Mouse (Mus musculus): ENCODE measurements around the gene Ppp3r2.

Ppp3r2 gene

DNA sequence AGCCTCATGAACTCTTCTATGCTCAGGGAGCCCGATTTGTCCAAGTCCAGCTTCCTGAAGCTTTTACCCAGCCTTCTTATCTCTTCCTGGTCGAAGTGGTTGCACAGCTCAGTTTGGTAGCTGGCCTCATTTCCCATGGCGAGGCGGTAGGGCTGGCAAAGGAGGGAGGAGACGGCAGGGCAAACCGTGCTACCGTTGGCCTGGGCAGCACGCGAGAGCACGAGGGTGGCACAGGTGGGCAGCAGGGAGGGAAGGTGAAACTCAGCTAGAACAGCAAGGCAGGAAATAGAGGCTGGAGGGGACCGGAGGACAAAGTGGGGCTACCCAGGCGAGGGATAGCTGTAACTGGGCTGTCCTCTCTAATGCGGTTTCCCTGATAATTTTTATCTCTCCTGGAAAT lies at the start of gene Ppp3r2:
Gene Ppp3r2 (minus strand): TSS at position 213 of the 400 bp plus-strand sequence.
- in situ Hi-C loops (cut with MboI) = no loop called here

DNA sequence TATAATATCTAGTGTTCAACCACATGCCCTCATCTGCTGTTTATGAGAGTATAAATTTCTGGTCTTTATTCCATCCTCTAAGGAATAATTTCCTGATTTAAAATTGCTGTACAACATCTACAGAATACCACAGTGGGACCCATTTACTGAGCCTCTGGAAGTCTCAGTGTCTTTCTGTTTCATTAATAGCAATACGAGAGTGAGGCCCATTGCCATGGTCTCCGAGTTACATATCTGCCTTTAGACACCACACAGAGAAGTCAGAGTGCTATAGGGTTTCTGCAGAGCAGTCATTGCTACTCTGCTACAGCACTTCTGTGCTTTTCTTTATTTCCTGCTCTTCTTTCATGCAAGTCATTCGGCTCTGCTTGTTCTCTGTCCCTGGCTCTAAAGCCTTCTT lies 47.5 kb upstream of the Ppp3r2 start:
- in situ Hi-C loops (cut with MboI) = no loop called here

DNA sequence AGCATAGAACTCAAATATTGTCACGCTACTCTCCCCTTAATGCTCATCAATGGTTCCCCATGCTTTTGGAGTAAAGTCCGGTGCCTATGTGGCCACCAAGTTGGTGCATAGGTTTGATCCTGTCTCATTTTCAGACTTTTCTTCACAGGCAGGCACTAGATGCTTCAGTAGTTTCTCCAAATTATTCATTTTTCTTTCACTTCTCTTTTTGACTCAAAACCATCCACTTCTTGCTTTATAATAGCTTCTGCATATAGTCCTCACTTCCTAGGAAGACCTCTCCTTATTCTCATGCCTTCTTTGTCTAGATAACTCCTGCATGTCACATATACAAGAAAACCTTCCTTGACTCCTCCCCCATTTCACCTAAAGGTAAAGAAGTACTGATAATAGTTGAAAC lies 42.1 kb upstream of the Ppp3r2 start:
- in situ Hi-C loops (cut with MboI) = no loop called here

DNA sequence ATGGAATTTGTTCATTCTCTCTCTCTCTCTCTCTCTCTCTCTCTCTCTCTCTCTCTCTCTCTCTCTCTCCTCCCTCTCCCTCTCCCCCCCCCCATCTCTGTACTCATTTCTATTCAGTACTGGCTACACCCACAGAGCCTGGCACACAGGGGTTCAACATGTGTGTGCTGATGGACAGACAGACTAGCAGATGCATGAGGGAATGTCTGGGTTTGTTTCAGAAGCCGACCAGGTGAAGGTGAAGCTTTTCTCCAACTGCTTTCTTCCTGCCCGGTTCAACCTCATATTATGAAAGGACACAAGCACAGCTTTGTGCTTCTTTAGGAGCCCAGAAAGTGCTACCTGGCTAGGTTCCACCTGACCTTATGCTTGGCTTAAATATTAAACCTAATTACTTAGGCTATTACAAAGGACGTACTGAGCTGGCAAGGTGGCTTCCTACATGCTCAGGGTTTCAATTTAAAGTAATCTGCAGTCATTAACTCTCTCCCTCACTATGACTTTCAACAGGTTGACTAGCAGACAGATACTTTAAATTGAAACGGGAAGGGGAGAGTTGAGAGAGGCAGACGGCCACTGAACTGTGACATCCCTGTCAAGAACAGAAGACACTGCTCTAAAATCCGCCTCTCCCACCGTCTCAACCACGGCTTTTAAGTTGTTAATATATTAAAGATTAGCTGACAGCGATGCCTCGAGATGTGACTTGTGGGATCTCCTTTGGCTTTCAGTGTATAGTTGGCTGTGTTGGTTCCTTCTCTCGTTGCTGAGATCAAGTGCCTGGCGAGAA lies 9.8 kb upstream of the Ppp3r2 start:
- in situ Hi-C loops (cut with MboI) = no loop called here

DNA sequence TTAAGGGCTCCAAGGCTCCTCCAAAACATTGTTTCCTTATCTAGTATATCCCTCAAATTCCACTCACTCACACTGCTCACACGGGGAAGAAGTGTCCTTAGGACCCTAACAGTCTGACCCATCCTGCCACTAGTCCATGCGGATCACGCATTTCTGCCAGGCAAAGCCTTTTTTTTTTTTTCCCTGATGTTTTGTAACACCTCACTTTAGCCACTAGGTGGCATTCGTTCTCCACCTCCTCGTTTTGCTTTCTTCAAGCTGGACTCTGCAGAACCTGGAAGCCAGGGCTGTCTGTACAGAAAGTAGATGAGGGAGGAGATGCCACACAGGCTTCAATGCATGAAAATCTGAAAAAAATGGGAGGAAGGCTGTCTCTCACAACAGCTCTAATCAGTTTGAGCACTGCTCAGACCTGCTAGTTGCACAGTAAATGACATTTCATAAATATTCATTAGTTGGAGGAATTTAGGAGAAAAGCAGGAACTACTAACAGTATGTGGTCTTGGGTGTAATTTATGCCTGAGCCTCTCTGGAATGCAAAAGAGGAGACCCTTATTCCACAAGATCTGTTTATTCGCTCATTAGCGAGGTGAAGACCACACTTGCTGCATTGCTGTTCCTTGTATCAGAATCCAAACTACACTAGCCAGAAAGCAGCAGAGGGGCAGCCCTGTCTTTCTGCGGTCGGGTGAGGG lies 6.9 kb upstream of the Ppp3r2 start:
- in situ Hi-C loops (cut with MboI) = no loop called here

DNA sequence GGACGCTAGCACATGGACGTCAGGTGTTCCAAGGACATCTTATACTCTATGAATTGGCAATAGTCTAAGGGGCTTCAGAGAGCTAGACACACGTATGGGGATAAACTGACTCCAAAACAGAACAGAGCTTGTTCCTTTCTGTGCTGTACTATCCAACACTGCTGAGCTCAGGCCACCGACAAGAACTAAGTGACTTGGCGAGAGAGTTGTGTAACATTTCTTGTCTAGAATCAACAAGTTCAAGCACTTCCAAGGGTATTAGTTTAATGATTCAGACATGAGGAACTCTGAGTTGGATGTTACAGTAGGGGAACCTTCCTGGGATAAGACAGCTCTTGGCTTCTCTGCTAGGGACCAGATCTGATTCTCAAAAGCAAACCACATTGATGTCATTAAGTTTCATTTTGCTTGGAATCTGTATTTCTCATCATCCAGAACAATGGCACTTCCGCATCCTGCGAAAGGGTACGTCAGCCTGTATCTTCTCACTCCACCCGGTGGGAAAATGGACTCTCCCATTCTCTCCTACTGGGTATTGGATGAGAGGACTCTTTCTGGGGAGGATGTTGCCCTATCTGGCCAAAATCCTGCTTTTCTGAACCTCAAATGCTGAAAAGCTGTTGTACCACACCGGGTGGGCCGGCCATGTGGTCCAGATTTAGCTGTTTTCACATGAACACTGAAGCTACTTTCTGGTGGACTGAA lies 1.5 kb downstream of the Ppp3r2 start:
- in situ Hi-C loops (cut with MboI) = no loop called here

DNA sequence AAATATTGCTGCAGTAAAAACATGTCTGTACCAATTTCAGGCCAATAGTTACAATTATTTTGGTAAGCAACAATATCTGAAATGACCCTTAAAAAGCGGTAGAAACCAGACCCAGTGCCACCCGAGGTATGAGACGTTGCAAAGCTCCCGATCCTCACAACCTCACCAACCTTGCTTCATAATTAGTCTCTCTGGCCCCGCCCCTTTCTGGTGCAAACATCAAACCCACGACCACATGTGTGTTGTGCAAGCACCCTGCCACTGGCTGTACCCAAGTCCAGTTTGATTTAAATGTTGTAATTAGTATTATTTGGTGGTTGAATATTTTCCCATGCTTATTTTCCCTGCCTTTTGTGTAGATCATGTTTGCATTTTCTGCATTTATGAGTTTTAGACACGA lies 5.0 kb downstream of the Ppp3r2 start:
- in situ Hi-C loops (cut with MboI) = no loop called here

DNA sequence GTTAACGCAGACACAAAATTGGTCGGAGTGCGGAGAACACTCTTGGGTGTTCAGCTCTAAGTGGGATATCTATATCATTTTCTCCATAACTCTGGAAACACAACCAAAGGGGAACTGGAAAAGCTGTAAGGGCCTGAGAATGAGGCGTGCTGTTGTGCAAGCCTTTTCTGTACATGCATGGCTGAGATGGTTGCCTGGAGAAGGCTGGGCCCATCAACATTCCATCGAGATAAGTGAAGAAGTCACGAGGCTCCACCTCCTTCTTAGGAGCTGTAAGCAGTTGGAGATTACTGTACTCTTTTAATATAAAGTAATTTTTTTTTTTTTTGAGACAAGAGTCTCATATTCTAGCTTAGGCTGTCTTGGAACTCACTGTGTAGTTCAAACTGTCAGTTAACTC lies 5.8 kb downstream of the Ppp3r2 start:
- in situ Hi-C loops (cut with MboI) = no loop called here

DNA sequence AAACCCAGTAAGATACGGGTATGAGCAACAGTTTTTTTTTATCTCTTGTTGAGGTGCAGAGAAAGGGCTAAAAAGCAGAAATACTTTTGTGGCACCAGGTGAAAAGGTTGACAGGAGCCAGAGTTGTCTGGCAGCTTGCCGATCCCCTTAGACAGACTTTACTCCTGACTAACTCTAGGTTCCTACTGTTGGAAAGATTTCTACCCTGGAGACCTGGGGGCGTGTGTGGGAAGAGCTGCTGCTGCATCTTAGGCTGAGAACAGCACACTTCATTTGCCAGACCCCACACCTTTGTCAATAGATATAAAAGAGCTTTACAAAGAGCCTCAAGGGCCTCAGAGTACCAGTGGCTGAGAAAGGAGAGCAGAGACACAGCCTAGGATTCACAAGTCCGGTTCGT lies 17.0 kb downstream of the Ppp3r2 start:
- in situ Hi-C loops (cut with MboI) = no loop called here

DNA sequence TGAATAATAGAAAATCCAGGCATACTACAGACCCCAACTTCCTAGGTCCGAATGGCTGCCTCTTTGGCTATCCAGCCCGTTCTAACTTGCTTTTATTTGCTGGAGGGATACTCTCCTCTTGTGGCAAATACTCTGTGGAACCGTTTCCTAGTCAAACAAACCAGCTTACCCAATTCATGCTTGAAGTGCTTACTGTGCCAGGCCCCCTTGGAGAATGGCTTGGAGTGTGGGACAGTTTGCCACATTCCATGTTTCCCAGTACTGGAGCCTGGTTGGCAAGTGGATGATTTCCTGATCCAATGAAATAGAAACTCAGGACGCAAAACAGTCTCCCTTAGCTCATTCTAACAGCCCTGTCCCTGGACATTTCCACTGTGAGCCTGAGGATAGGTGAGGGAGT lies 19.6 kb downstream of the Ppp3r2 start:
- in situ Hi-C loops (cut with MboI) = no loop called here

DNA sequence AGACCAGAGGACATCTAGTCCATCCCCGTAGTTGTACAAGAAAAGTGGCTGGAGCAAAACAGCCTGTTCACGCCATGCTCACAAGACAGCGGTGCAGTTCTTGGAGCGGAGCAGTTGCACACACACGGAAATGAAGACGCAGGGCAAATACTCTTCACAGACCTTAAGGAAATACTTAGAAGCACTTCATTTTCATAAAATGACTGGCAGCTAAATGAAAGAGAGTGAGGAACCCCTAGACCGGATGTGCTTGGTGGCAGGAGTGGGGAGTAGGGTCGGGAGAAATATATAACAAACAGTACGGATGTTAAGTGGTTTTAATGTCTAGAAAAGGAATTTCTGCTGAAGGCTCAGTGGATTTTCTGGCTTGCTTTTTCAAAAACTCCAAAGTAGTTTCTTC lies 20.2 kb downstream of the Ppp3r2 start:
- in situ Hi-C loops (cut with MboI) = no loop called here

DNA sequence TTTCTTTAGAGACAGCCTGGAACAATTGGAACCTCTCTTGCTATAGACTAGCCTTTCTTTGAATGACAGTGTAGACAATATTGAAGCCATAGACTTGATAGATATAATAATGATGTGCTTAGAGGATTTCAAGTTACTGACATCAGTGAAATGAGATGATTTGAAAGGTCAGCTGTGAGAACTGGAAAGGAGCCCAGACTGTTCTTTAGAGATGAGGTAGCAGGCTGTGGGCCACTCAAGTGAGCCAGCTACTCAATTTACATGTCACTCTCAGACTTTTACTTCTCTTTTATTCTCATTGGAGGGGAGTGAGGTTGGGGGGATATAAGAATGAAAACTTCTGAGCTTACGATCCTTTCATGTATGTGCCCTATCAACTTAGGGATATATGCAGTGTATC lies 22.4 kb downstream of the Ppp3r2 start:
- in situ Hi-C loops (cut with MboI) = no loop called here

DNA sequence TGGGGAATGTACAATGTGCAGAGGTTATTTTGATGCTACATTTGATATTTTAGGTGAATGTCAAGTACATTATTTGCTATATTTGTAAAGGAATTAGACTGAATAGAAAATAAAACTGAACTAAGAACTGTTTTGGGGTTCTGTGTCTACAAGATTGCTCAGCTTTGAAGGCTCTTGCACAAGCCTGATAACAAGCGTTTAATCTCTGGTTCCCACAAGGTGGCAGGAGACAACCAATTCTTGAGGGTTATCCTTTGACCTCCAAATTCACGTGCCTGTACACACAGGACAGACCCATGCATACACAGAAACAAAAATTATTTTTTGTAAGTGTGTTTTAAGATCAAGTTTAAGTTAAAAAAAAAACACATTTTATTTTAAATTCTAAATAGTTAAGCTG lies 41.9 kb downstream of the Ppp3r2 start:
- in situ Hi-C loops (cut with MboI) = loop anchor here (10.0 kb wide), 1 partner anchor 115 kb away; the partner anchor contains the start of genes Mrpl50 and Zfp189

DNA sequence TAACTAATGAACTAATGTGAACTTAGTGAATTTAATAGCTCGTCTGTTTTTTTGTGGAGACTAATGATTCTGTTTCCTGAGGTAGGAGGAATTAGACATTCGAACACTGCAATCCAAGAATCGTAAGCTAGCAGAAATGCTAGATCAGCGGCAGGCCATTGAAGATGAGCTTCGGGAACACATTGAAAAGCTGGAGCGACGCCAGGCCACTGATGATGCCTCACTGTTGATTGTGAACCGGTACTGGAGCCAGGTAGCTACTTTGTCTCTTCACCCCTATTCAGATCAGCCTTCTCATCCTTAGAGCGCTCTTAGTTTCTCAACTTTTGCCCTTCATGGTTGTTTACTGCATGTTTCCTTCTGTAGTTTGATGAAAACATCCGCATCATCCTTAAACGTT lies 44.0 kb downstream of the Ppp3r2 start:
- in situ Hi-C loops (cut with MboI) = loop anchor here (10.0 kb wide), 1 partner anchor 113 kb away; the partner anchor contains the start of genes Mrpl50 and Zfp189

DNA sequence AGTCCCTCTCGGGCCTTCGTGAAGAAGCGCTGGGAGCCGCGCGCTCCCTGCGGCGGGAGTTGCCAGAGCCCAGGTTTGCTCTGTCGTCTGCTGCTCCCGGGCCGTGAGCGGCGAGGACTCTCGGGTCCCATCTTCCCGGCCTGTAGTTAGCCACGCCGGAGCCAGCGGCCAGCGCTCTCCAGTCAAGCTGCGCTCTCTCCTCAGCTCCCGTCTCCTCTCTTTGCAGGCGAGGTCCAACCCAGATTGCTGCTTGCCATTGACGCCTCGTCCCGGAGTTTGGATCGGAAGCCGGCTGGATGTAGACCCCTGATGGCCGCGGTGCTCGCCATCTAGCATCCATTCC lies 49.7 kb downstream of the Ppp3r2 start:
- in situ Hi-C loops (cut with MboI) = loop anchor here (10.0 kb wide), 1 partner anchor 107 kb away; the partner anchor contains the start of genes Mrpl50 and Zfp189

DNA sequence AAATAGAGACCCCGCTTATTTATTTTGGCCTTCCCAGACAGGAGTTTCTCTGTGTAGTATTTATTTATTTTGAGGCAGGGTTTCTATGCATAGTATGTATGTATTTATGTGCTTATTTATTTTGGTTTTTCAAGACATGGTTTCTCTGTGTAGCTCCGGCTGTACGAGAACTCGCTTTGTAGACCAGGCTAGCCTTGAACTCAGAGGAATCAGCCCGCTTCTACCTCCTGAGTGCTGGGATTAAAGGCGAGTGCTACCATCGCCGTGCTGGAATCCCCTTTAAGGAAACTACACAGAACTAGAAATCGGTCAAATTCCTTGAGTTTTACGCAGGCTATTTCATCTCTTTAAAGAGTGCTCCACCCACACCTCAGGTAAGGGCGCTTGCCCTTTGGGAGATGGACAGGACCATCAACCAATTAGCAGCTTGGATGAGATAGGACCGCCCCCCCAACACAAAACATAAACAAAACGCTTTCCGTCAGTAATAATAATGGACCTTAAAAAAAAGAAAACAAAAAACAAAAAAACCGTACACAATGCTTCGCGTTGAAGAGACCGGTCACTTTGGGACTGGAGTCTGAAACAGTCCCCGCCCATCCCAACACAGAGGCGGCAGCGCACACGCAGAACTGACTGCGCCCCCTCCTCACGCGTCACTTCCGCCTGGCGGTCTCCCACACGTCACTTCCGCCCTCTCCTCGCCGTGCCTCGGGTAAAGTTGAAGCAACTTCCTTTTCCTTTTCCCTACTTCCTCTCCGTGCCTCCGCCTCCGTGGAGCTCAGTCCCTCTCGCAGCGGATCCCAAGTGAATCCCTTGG lies 50.3 kb downstream of the Ppp3r2 start, which contains the start of gene Rnf20:
Gene Rnf20 (plus strand): TSS at position 688 of the 820 bp plus-strand sequence.
- in situ Hi-C loops (cut with MboI) = loop anchor here (10.0 kb wide), 1 partner anchor 107 kb away; the partner anchor contains the start of genes Mrpl50 and Zfp189

DNA sequence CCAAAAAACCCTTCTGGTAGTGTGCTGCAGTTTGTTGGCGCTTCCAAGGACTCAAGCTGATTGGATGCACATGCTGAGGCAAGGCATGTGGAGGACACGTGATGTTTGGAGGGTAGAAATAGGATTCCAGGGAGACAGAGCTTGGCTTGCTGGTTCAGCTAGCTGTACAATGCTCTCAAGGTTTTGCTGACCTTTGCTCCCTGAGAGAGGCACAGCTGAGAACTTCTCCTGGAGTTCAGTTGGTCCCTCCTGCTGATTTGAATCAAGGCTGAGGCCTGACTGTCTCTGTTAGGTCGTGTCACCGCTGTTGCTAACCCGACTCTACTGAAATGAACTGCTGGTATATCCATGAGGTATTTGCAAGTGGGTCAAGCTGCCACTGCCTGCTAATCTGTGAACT lies 52.9 kb downstream of the Ppp3r2 start:
- in situ Hi-C loops (cut with MboI) = no loop called here
